Mouse (Mus musculus) brain, embryonic 18.5 days (tissue): ENCODE data around the gene Tmprss6.

Source experiments
- DNase-seq: peaks from one replicate; pipeline ENCODE4 v3.0.0-alpha.2; 2012; ENCODE audit warnings: low read depth, low spot score

Gene Tmprss6

GRCm38 (mm10) chr15:78468379-78468937, at the start of gene Tmprss6:
Gene Tmprss6 (minus strand): TSS chr15:78468634.
- no peak for DNase-seq

- DNase-seq = no peak
Measured at GRCm38 (mm10) chr15:78518221-78518620, 49.8 kb upstream of the Tmprss6 start.

- DNase-seq = no peak
Measured at GRCm38 (mm10) chr15:78515759-78516158, 47.3 kb upstream of the Tmprss6 start.

GRCm38 (mm10) chr15:78514393-78515146, 46.1 kb upstream of the Tmprss6 start:
- DNase-seq = peak; percentile 42

GRCm38 (mm10) chr15:78513019-78513418, 44.6 kb upstream of the Tmprss6 start:
- DNase-seq = no peak

GRCm38 (mm10) chr15:78511951-78512350, 43.5 kb upstream of the Tmprss6 start:
- no peak for DNase-seq

GRCm38 (mm10) chr15:78510736-78511135, 42.3 kb upstream of the Tmprss6 start:
- no peak for DNase-seq

- DNase-seq = no peak
Measured at GRCm38 (mm10) chr15:78510121-78510576, 41.7 kb upstream of the Tmprss6 start.

GRCm38 (mm10) chr15:78509297-78509899, 41.0 kb upstream of the Tmprss6 start:
- DNase-seq = no peak

GRCm38 (mm10) chr15:78508443-78508842, 40.0 kb upstream of the Tmprss6 start:
- no peak for DNase-seq

- DNase-seq = no peak
Measured at GRCm38 (mm10) chr15:78505541-78505940, 37.1 kb upstream of the Tmprss6 start.

GRCm38 (mm10) chr15:78504816-78505215, 36.4 kb upstream of the Tmprss6 start:
- DNase-seq = no peak

- no peak for DNase-seq
Measured at GRCm38 (mm10) chr15:78504013-78504412, 35.6 kb upstream of the Tmprss6 start.

- DNase-seq = no peak
Measured at GRCm38 (mm10) chr15:78502437-78503132, 34.2 kb upstream of the Tmprss6 start.

GRCm38 (mm10) chr15:78494968-78495406, 26.6 kb upstream of the Tmprss6 start, which contains the start of gene Il2rb:
Gene Il2rb (minus strand): TSS chr15:78495271.
- DNase-seq = no peak

- no peak for DNase-seq
Measured at GRCm38 (mm10) chr15:78493401-78494010, 25.1 kb upstream of the Tmprss6 start.

- DNase-seq = no peak
Measured at GRCm38 (mm10) chr15:78491301-78491700, 22.9 kb upstream of the Tmprss6 start.

GRCm38 (mm10) chr15:78489906-78490305, 21.5 kb upstream of the Tmprss6 start:
- DNase-seq = no peak

- no peak for DNase-seq
Measured at GRCm38 (mm10) chr15:78489248-78489647, 20.8 kb upstream of the Tmprss6 start.

GRCm38 (mm10) chr15:78487066-78487465, 18.6 kb upstream of the Tmprss6 start:
- no peak for DNase-seq

- no peak for DNase-seq
Measured at GRCm38 (mm10) chr15:78486564-78486963, 18.1 kb upstream of the Tmprss6 start.

- DNase-seq = no peak
Measured at GRCm38 (mm10) chr15:78483311-78483710, 14.9 kb upstream of the Tmprss6 start.
